Mouse (Mus musculus) frontal cortex, adult 2 months (tissue): Measurements from ENCODE around the gene Cdk6. TPM values are rescaled to one million over a fixed set of nuclear protein-coding genes. Genes with fewer than 3 reads are reported as not detected.

ENCODE experiments used
- DNase-seq, 2 experiments: peaks; one replicate each; pipeline ENCODE4 v3.0.0; 2022; ENCODE audit warnings: low spot score in 1 of 2; ENCODE audit errors: extremely low spot score in 1 of 2
- polyA plus RNA-seq: library from polyadenylated mRNA; depleted of rRNA; stranded (reverse); fragments of >200 nt; gene quantifications from 2 replicates; pipeline ENCODE4 v1.2.3, GENCODE M21; 2012

The Cdk6 gene
- polyA plus RNA-seq, 1 experiment = 1.7 TPM

DNA sequence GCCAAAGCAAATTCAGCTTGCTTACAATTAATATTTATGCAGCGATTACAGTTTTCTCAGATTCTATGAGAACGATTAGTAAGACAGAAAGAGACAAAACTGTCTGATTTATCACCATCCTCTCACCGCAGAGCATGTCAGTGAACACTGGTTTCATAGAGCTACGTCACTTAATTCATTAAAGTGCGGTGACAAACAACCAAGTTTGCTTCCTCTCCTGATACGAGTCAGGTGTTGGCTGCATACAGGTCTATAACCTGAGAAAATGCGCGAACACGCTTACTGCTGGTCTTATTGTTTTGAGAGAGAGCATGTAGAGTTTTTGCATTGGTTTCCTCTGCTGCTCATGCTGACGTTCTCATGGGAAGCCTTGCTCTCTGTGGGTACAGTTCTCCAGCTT is 31.9 kb downstream of the Cdk6 start:
- DNase-seq = no peak

DNA sequence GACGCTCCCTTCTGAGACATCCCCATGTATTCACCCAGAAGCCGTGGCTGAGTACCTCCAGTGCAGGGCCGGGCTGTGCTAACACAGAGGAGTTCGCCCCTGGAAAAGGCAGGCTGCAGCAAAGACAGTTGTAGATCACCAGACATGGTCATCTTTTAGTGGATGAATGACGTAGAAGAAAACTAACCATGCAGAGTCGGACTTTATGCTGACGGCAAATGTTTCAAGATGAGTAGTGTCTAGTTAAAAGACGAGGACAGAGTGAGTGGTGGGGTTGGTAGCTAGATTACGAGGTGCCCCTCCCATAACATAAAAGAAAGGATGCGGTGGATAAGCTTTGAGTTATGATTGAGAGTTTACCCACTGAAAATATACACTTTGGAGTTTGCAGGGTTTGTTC is 33.5 kb downstream of the Cdk6 start:
- DNase-seq = no peak

DNA sequence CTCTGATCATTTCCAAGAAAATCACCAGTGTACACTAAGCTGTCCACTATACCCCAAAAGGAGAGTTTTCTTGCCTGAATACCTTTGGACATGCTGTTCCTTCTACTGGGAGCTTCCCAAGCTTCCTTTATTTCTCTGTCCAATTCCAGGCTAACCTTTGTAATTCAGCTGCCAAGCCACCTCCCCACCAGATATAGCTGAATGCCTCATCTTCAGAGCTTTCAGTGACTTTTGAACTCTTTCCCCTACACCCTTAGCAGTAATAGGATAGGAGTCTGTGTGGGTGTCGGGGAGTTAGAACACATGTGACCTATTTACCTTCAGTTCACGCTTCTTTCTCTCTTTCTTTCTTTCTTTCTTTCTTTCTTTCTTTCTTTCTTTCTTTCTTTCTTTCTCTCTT is 34.9 kb downstream of the Cdk6 start:
- DNase-seq = no peak

DNA sequence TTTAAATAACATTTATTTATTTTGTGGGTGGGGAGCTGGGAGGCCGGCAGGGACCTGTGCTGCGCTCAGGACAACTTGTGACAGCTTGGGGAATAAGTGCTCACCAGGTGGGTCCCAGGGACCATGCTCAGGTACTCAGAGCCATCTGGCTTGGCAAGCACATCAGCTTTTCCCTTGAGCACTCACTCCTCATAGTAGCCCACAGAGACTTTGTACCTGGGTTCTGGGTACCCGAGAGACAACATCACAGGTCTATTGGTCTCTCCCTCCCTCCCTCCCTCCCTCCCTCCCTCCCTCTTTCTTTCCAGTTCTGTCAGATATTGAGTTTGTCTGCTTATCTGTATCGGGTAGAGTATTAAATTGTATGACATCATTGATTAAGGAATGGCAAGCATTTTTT is 38.0 kb downstream of the Cdk6 start:
- no peak for DNase-seq

DNA sequence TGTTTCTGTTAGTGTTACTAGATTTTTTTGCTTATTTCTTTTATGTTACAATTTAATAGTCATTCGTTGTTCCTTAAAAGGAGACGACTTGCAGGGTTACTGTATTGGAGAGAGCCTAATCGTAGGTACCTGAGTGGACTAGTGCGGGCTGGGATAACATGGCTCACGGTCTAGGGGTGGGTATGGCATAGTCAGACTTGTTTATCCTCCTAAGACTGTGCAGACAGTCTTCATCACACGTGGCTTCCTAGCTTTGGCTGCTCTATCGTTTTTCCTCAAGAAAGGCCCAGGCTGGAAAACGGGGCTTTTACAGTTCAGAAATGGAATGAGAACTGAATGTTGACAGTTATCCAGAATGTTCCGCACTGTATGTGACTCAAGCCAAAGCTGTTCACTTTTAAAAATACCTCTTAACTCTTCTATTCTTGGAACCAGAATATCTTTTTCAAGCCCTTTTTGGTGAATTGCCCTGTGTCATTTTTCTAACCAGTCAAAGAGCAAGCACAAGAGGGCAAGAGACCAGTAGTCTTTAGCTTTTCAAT is 39.5 kb downstream of the Cdk6 start:
- DNase-seq = no peak

DNA sequence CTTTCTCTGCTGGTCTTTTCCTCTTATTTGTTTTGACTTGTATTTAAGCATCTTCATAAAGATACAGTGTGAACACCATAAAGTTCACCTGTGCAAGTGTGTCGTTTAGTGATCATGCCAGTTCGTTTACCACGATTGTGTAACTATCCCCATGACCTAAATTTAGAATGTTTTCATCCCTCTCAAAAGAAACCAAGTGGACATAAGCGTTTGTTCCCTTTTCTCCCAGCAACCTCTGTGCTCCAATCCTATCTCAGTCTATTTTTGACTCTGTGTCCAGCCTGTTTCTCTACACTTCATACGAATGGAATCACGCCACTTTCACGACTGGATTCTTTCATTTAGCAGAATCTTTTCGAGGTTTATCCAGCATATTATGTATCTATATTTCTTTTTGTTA is 40.5 kb downstream of the Cdk6 start:
- no peak for DNase-seq

DNA sequence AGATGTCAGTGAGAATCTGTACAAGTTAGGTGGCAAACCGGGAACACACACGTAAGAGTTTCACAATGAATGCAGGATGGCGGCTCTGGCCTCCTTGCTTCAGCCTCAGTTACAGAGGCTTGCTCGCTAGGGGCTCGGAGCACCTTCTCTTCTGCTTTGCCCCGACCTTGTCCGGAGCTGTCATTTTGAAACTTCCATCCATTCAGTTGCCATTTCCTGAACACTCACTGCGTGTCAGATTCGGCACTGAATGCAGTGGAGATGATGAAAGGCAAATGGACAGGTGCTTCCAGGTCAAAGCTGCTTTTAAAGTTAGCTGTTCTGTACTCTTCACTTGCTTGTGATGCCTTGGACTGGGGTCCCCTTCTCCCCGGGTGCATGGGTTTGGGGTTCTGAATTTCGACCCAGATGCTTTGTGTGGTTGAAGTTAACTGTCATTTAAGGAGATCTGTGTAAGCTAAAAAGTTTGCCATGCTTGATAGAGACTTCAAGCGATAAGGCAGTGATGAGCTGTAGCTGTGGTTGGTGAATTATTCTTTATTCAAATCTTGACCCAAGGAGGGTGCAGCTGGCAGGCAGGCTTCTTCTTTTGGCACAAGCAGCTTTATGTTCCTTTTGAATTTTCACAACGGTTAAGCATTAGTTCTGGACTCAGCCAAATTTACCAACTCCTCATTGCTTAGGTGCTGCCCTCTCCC is 41.2 kb downstream of the Cdk6 start:
- no peak for DNase-seq

DNA sequence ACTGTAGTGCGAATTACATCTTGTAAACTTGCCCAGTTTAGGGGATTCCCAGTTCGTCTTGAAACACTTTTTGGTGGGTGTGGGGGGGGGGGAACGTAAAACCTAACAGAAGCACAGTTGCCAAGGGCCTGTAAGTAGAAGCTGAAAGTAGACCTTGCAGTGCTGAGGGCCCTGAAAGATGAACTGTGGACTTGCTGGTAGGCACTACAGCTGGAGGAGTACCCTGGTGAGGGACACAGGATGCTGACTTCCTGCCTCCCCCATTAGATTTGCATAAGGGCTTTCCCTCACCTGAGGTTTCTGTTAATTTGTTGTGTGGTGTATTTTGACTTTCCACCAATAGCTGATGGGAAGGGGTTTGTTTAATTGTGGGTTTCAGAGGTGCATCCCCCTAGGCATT is 42.3 kb downstream of the Cdk6 start:
- no peak for DNase-seq

DNA sequence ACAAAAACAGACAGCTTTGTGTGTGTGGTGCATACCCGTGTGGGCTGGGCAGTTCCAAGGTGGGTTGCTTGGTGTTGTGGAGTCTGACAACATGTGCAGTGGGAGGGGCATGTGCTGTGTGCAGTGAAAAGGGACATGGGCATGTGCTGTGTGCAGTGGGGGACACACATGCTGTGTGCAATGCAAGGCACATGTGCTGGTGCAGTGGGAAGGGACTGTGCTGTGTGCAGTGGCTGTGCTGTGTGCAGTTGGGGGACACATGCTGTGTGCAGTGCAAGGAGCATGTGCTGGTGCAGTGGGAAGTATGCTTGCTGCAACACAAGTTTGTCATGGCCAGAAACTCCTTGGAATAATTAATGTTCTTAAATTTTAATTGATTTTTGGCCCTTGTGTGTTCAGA is 43.8 kb downstream of the Cdk6 start:
- DNase-seq = no peak

DNA sequence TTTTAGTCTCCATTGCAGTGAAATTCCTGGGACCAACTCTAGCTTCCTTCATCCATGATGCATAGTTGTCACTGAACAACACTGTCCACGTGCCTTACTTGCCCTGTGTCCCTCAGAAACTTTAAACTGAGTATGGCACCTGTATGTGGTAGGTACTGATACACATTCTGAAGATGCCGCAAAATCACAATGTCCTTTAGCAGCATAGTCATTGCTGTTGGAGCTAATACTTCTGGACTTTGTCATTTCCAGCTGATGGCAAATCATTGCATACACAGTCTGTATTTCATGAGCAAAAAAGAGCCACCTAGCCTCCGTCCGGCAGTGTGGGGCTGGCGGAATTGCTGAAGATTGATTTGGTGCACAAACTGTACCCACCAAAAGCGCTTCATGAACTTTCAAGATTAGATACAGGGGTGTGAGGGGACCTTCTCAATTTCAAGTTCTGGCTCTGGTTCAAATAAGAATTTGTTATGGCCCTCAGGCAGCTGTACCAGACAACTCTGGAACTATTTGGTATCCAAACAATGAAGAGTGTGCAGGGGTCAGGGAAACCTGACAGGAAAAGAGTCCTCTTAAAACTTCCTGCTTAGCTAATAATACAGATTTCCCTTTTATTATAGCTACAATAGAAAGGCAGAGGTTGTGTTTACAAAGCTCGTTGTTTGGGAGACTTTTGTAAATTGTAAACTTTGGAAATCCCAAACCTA is 44.9 kb downstream of the Cdk6 start:
- no peak for DNase-seq

DNA sequence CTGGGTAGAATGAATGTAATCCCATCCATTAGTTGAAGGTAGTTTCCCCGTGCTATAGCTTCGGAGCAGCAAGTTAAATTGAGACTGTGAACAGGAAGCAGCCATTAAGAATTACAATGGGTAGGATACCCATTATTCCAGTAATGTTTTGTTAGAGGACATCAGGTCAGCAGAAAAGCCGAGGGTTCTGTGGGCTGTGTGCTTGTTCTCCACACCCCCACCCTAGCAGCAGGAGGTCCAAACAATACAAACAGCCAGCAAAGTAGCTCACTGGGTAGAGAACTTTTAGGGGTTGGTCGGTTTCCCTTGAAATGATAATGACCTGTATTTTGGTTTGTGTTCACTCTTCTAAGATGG is 45.4 kb downstream of the Cdk6 start:
- DNase-seq = no peak

DNA sequence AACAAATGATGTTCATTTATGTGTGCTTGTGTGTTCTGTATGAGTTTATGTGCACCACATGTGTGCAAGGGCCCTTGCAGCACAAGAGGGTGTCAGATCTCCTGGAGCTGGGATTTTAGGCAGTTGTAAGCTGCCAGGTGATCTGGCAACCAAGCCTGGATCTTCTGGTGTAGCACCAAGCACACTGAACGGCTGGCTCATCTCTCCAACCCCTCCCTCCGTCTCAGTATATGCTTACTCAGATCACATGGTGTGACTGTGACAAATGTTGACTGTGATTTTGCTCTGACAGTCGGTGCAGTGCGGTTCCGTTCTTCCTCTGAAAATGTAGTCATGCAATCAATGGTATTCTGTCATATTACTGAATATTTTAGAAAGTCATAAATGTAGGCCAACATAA is 45.9 kb downstream of the Cdk6 start:
- no peak for DNase-seq

DNA sequence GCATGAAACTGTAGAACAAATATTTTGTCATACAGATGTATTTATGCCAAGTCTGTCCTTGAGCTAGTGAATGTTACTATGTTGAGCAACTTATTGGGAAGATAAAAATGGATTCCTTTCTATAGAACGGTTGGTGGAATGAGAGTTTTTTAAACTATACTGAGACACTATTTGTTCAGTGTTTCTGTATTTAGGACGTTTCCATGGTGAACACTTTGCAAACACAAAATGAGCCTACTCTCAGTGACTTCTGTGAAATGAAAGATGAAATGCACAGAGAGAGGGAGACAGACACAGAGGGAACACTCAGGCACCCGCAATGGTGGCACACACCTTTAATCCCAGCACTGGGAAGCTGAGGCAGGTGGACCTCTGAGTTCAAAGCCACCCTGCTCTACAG is 51.6 kb downstream of the Cdk6 start:
- DNase-seq = peak; percentile 7 to 35

DNA sequence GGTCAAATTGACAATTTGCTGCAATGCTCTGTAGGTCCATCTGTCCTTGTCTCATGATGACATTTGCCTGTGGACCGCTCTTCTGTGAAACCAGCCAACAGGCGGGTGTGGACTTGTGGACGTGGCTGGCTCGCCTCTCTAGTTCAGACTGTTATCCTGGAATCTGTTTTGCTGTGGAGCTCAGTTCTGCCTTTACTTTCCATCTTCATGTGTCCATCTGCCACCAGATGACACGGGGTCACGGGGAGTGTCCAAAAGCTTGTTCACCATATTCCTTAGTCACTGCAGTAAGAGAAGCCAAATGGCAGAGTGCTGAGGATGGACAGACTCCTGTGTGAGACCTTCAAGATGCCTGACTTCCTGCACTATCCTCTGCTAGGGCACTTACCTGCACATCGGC is 52.9 kb downstream of the Cdk6 start:
- no peak for DNase-seq

DNA sequence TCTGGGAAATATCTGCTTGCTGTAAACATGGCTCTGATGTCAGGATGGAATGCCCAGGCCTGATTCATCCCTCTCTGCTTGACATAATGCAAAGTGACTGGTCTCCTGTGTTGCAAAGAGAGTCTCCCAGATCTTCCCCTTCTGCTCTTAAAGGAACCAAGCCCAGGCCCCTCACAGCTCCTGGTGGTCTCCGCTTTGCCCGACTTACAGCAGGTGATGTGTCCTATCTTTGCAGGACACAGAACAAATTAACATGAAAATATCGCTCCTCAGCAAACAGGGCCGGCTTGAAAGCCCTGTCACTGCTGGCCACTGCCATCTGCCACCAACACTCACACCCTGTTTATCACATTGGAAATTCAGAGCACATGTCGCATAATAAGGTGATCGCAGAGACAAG is 53.7 kb downstream of the Cdk6 start:
- DNase-seq = no peak

DNA sequence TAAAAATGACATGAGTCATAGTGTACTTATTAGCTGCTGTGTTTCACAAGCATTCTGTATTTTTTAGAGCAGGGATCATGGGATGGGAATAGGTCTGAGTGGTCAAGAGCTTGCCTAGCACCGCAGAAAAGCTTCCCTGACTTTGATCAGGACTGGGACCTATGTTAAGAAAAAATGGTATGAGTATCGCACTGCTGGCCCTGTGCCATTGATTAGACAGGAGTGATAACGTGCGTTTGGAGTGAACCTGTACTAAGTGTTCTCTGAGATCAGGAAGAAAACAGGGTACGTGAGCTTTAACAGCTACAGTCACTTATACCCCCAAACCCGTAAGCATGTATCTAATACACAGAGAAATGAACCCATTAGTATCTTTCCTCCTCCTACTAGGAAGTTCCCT is 54.9 kb downstream of the Cdk6 start:
- no peak for DNase-seq

DNA sequence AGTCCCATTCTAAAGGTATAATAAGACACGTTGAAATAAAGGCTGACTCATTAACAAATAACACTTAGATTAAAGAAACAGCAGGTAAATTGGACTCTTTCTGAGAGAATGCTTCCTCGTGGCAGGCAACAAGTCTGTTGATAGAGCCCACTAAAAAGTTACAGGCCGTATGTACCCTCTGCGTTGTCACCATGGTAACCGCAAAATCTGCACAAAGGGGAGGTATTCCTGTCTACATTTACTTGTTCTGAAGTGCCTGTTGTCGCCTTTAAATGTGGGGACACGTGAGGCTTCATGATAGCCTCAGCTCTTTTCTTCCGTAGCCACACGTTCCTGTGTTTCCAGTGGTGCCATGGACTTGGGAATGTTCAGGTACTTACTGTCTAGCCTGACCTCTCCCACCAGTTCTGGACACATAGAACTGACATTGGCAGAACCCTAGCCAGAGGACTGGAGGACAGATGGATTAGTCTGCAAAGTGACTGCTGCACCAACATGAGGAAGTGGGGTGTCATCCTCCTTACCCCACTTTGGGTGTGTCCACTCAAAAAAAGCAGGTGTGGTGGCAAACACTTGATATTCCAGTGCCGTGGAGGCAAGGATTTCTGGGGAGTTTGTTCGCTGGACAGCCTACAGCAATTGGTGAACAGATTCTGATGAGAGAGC is 55.8 kb downstream of the Cdk6 start:
- DNase-seq = no peak

DNA sequence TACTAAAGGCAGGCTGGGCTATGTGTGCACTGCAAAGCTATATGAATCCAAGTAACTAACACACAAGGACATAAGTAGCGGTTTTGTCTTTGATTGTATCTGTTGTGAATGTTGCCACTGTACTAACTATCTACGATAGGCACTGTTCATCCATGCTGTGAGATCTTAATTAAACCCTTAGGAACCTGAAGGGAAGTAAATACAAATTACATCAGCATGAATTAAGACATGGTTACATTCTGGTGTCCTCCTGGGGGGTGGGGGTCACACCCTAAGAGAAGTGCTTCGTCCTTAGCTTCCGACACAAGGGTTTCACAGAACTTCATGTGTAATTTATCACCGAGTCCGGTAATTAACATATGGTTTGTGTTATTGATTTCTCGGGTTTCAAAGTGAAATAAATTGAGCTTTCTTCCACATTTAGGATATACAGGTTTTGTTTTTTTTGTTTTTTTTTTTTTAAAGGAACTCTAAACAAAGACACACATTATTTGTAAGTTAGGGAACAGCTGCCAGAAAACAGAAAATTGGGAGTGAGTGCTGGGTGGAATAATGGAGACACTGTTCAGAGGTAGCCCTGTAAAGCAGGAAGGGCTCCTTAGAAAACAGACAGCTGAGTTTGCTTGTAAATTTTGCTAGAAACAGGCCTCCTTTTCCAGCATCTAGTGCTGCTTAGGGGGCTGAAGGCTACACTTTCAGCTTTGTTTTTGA is 58.7 kb downstream of the Cdk6 start:
- no peak for DNase-seq

DNA sequence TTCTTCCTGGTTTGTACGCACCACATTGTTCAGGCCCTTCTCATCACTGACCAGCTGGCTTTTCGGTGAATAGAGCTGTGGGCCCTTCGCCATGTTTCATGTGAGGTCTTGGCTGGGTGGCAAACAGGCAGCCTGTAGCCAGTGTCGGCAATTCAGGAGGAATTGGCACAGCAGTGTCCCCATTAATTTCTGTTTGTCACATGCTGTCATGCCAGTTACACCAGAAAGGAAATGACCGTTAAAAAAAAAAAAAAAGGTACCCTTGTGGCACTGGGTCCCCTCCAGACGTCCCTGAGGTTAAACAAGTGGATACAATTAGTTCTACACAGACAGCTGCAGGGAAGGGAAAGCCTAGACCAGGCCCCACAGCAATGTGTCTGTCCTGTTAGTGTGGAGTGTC is 63.8 kb downstream of the Cdk6 start:
- no peak for DNase-seq

DNA sequence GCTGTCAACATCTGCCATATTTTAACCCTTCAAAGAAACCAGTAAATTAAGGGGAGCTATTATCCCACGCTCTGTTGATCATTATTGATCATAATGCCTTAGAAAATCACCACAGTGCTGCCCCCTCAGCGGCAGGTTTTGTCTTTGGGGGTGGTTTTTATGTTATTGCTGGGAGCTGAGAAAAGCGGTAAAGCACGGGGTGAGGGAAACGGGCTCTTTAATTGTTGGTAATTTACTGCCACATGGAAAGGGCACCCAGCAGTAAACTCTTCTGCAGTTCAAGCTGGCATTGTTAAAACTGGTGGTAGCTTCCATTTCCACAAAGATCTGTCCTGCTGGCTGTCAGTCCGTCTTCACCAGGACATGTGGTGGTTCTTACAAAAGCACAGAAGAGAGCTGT is 64.2 kb downstream of the Cdk6 start:
- no peak for DNase-seq

DNA sequence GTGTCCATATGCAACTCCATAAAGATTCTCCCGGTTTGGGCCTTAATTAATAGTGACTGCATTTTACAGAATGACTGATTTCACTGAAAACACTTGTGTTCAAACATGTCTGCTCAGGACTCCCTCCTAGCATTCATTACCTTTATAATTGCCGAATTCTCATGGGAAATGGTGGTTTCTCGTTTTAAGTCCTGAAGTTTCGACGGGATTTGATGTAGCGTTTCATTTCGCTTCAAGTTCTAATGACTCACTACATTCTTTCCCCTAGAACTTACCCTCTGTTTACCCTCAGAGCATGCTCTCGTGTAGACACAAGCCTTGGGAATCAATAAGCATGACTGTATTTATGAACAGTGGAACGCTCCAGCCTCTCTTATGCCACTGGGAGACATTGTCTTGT is 66.6 kb downstream of the Cdk6 start:
- DNase-seq = no peak
